Mouse (Mus musculus): ENCODE data around the gene Mphosph9. TPM values are rescaled to one million over a fixed set of nuclear protein-coding genes. Genes with fewer than 3 reads are reported as not detected.

Mphosph9 gene
- total and polyA plus RNA-seq, 3 experiments = 5.6 to 9.8 (median 8.0) TPM

GRCm38 (mm10) chr5:124221736-124222040 is 106.1 kb downstream of the Mphosph9 start:
- in situ Hi-C loops (cut with MboI; ENCODE audit: low pct_ligation_motif_present, low pct_unique_long_range_greater_than_20kb, low sequenced_read_pairs) = no loop called here
- no peak overlapping the region for H3K4me2 ChIP-seq (ENCODE audit: insufficient read depth, low read depth, poor library complexity, severe bottlenecking)

DNA sequence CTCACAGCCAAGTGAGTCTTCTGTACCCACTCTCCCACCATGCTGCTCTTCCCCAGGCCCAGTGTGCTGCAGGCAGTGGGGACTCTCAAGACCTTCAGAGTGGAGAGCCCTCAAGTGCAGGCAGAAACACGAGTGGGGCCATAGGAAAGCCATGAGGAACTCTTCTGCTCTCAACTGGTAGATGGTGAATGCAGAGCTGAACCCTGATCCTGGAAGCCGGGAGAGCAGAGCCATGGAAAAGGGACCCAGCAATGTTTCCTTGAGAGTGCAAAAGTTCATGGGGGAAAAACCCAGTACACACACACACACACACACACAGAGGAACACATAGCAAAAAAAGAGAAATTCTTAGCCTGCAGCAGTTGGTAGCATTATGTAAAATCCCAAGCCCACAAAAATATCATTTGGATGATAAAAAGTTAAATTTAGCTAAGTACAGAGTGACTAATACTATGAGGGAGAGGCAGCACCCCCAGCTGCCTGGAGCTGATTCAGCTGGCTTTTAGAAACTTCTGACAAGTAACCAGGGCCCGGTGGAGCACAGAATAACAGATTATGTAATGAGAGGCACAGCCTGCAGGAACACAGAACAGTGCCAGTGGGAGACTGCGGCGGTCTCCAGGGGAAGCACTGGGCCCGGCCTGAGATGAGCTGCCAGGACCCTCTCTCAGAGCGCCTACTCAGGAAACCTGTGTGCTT is 106.6 kb downstream of the Mphosph9 start:
- H3K4me3 ChIP-seq (replicated peaks in 1 of 3; ENCODE audit: low read depth in 2 of 3, low read length in 2 of 3, poor library complexity in 1 of 3) = no peak overlapping the region
- no peak for TF ChIP-seq USF1 (IDR thresholded peaks at IDR 0.05; ENCODE audit: low read depth, low read length)
- TF ChIP-seq ZKSCAN1 (IDR thresholded peaks at IDR 0.05; ENCODE audit: borderline replicate concordance, low read depth, low read length) = no peak
- no peak for TF ChIP-seq TCF12 (IDR thresholded peaks at IDR 0.05; ENCODE audit: low read depth, low read length)
- no peak for TF ChIP-seq JUN (IDR thresholded peaks at IDR 0.05; ENCODE audit: insufficient read depth, low read depth, low read length)
- no peak for TF ChIP-seq ZC3H11A (IDR thresholded peaks at IDR 0.05; ENCODE audit: low read depth, low read length)
- no peak for TF ChIP-seq SMC3 (IDR thresholded peaks at IDR 0.05; ENCODE audit: low read depth, low read length)
- TF ChIP-seq POLR2AphosphoS2 (IDR thresholded peaks at IDR 0.05; ENCODE audit: low read depth, low read length) = no peak
- TF ChIP-seq CTCF (conservative IDR thresholded peaks at IDR 0.05 in 1 of 2, IDR thresholded peaks at IDR 0.05 in 1 of 2; ENCODE audit: low read depth in 2 of 2, low read length in 2 of 2) = no peak
- no peak for TF ChIP-seq CHD1 (IDR thresholded peaks at IDR 0.05; ENCODE audit: low read depth, low read length)
- TF ChIP-seq E2F4 (IDR thresholded peaks at IDR 0.05; ENCODE audit: insufficient replicate concordance, low read depth, low read length) = no peak
- no peak for TF ChIP-seq ELF1 (IDR thresholded peaks at IDR 0.05; ENCODE audit: low read depth, low read length)
- no peak for TF ChIP-seq MEF2A (IDR thresholded peaks at IDR 0.05; ENCODE audit: borderline replicate concordance, low read depth, low read length)
- TF ChIP-seq MYC (IDR thresholded peaks at IDR 0.05; ENCODE audit: low read depth, low read length) = no peak
- no peak for TF ChIP-seq ZMIZ1 (IDR thresholded peaks at IDR 0.05; ENCODE audit: low read depth, low read length)
- no peak for TF ChIP-seq NRF1 (IDR thresholded peaks at IDR 0.05; ENCODE audit: low read depth, low read length)
- in situ Hi-C loops (cut with MboI; ENCODE audit: low pct_ligation_motif_present, low pct_unique_long_range_greater_than_20kb, low sequenced_read_pairs) (no loop called here), dilution Hi-C loops (cut with MboI; ENCODE audit: extremely low pct_ligation_motif_present, extremely low pct_unique_long_range_greater_than_20kb, low sequenced_read_pairs) (no loop called here)
- peak; percentile 14 for DNase-seq (ENCODE audit: extremely low read depth)
- no peak overlapping the region for H3K27ac ChIP-seq (ENCODE audit: insufficient read depth, low read depth)
- no peaks in the 10 kb centered on the region for H3K27me3 ChIP-seq (replicated peaks)
- H3K9ac ChIP-seq (ENCODE audit: insufficient read depth, low read depth) = no peak overlapping the region
- H3K4me2 ChIP-seq (ENCODE audit: insufficient read depth, low read depth, poor library complexity, severe bottlenecking) = no peak overlapping the region
- H3K9me3 ChIP-seq (replicated peaks; ENCODE audit: low read length) = no peaks in the 10 kb centered on the region
- H3K36me3 ChIP-seq (replicated peaks in 1 of 2; ENCODE audit: control insufficient read depth in 1 of 2, insufficient read depth in 1 of 2, low read length in 1 of 2) = peaks cover 0 to 17% of the 10 kb centered on the region in 2 experiments
- H3K4me1 ChIP-seq (ENCODE audit: control insufficient read depth in 1 of 2, insufficient read depth in 2 of 2) = peaks cover 22 to 51% of the 10 kb centered on the region in 2 experiments
- H3K79me2 ChIP-seq (replicated peaks; ENCODE audit: control insufficient read depth, extremely low read depth, insufficient read depth, poor library complexity, severe bottlenecking) = no peaks in the 10 kb centered on the region

More at GRCm38 (mm10) chr5:124221736-124222040, 106.1 kb downstream of the Mphosph9 start:
- no peaks in the 10 kb centered on the region for H3K79me2 ChIP-seq (replicated peaks; ENCODE audit: control insufficient read depth, extremely low read depth, insufficient read depth, poor library complexity, severe bottlenecking)
- H3K9me3 ChIP-seq (replicated peaks; ENCODE audit: low read length) = no peaks in the 10 kb centered on the region
- H3K27ac ChIP-seq (ENCODE audit: insufficient read depth, low read depth) = no peak overlapping the region
- H3K4me1 ChIP-seq (ENCODE audit: control insufficient read depth in 1 of 2, insufficient read depth in 2 of 2) = peaks cover 22 to 54% of the 10 kb centered on the region in 2 experiments
- peaks cover 0 to 15% of the 10 kb centered on the region in 2 experiments for H3K36me3 ChIP-seq (replicated peaks in 1 of 2; ENCODE audit: control insufficient read depth in 1 of 2, insufficient read depth in 1 of 2, low read length in 1 of 2)
- no peak for DNase-seq (ENCODE audit: extremely low read depth)
- no peaks in the 10 kb centered on the region for H3K27me3 ChIP-seq (replicated peaks)
- dilution Hi-C loops (cut with MboI; ENCODE audit: extremely low pct_ligation_motif_present, extremely low pct_unique_long_range_greater_than_20kb, low sequenced_read_pairs) = no loop called here
- no peak overlapping the region for H3K4me3 ChIP-seq (replicated peaks in 1 of 3; ENCODE audit: low read depth in 2 of 3, low read length in 2 of 3, poor library complexity in 1 of 3)
- TF ChIP-seq TBP (conservative IDR thresholded peaks at IDR 0.05; ENCODE audit: low read depth, low read length) = no peak
- no peak for TF ChIP-seq RAD21 (IDR thresholded peaks at IDR 0.05; ENCODE audit: low read depth, low read length)
- TF ChIP-seq ZKSCAN1 (IDR thresholded peaks at IDR 0.05; ENCODE audit: borderline replicate concordance, low read depth, low read length) = no peak
- no peak for TF ChIP-seq GABPA (IDR thresholded peaks at IDR 0.05; ENCODE audit: insufficient replicate concordance, low read depth, low read length)
- no peak for TF ChIP-seq MEF2A (IDR thresholded peaks at IDR 0.05; ENCODE audit: borderline replicate concordance, low read depth, low read length)
- TF ChIP-seq POLR2A (IDR thresholded peaks at IDR 0.05; ENCODE audit: low read depth, low read length) = no peak
- no peak for TF ChIP-seq ZC3H11A (IDR thresholded peaks at IDR 0.05; ENCODE audit: low read depth, low read length)
- no peak for TF ChIP-seq SMC3 (IDR thresholded peaks at IDR 0.05; ENCODE audit: low read depth, low read length)
- no peak for TF ChIP-seq MAX (IDR thresholded peaks at IDR 0.05; ENCODE audit: low read length)
- no peak for TF ChIP-seq JUN (IDR thresholded peaks at IDR 0.05; ENCODE audit: insufficient read depth, low read depth, low read length)
- no peak for TF ChIP-seq POLR2AphosphoS2 (IDR thresholded peaks at IDR 0.05; ENCODE audit: low read depth, low read length)
- no peak for TF ChIP-seq ELF1 (IDR thresholded peaks at IDR 0.05; ENCODE audit: low read depth, low read length)
- TF ChIP-seq KAT2A (IDR thresholded peaks at IDR 0.05; ENCODE audit: insufficient replicate concordance, low read length) = no peak
- no peak for TF ChIP-seq MYC (IDR thresholded peaks at IDR 0.05; ENCODE audit: low read depth, low read length)
- no peak for TF ChIP-seq CHD1 (IDR thresholded peaks at IDR 0.05; ENCODE audit: low read depth, low read length)
- no peak for TF ChIP-seq CTCF (conservative IDR thresholded peaks at IDR 0.05 in 1 of 2, IDR thresholded peaks at IDR 0.05 in 1 of 2; ENCODE audit: low read depth in 2 of 2, low read length in 2 of 2)
- TF ChIP-seq MXI1 (IDR thresholded peaks at IDR 0.05; ENCODE audit: low read depth, low read length) = no peak
- no peak for TF ChIP-seq JUND (conservative IDR thresholded peaks at IDR 0.05; ENCODE audit: low read depth, low read length)
- TF ChIP-seq PAX5 (IDR thresholded peaks at IDR 0.05; ENCODE audit: low read length) = no peak
- no peak overlapping the region for H3K9ac ChIP-seq (ENCODE audit: insufficient read depth, low read depth)

All from CH12.LX (cell line).